Mouse (Mus musculus): ENCODE data around the gene Tbk1.
A peak's percentile ranks its signal among the peaks of the same experiment; 100 is the strongest.

GRCm38 (mm10) chr10:121586675-121587370, at the start of gene Tbk1:
- TF ChIP-seq CTCF (conservative IDR thresholded peaks at IDR 0.05; ENCODE audit: insufficient read depth, insufficient read length, low read depth, low read length) (no peak), POLR2A (IDR thresholded peaks at IDR 0.05; ENCODE audit: low read depth, low read length) (peak; percentile 28)
